Mouse (Mus musculus) small intestine, adult 2 months (tissue): Measurements from ENCODE around the gene Pkn1. TPM values are rescaled to one million over a fixed set of nuclear protein-coding genes. Genes with fewer than 3 reads are reported as not detected.

Experiments used
- H3K27ac ChIP-seq: fragments of 200-500 bp; 2 replicates; pipeline ENCODE4 v1.5.1; 2012; ENCODE audit warnings: low read depth, low read length, control low read depth, inconsistent platforms; ENCODE audit not compliant: insufficient read depth
- H3K27me3 ChIP-seq: fragments of 200-500 bp; 2 replicates; pipeline ENCODE4 v1.6.1; 2012; ENCODE audit warnings: mild to moderate bottlenecking, moderate library complexity, low read length, inconsistent platforms; ENCODE audit not compliant: control insufficient read depth, insufficient read depth
- H3K36me3 ChIP-seq: fragments of 200-500 bp; 2 replicates; pipeline ENCODE4 v1.6.1; 2012; ENCODE audit warnings: mild to moderate bottlenecking, low read length, control low read depth, inconsistent platforms; ENCODE audit not compliant: control insufficient read depth, insufficient read depth
- H3K4me1 ChIP-seq: fragments of 200-500 bp; 2 replicates; pipeline ENCODE4 v1.6.1; 2012; ENCODE audit warnings: low read length, inconsistent platforms, mixed read lengths; ENCODE audit not compliant: control insufficient read depth, insufficient read depth, insufficient read length
- H3K4me3 ChIP-seq: fragments of 200-500 bp; 2 replicates; pipeline ENCODE4 v1.5.1; 2012; ENCODE audit warnings: low read depth, mild to moderate bottlenecking, control low read depth, inconsistent platforms, low read length, moderate library complexity
- CTCF ChIP-seq: fragments of 200-500 bp; IDR thresholded peaks from 2 replicates; pipeline ENCODE4 v1.5.1; 2012; ENCODE audit warnings: low read depth, mild to moderate bottlenecking, control low read depth, inconsistent platforms, low read length, moderate library complexity, mixed read lengths; ENCODE audit not compliant: insufficient replicate concordance, insufficient read length; ENCODE audit errors: extremely low read depth
- POLR2A ChIP-seq: fragments of 200-500 bp; IDR thresholded peaks from 2 replicates; pipeline ENCODE4 v1.6.1; 2012; ENCODE audit warnings: low read depth, mild to moderate bottlenecking, control low read depth, inconsistent platforms, low read length, moderate library complexity
- WGBS: fragments of 180-500 bp; shearing (Covaris S2); methylation state at CpG from one replicate; pipeline ENCODE4 v1.1.7; 2018; 5-methylcytosine and 5-hydroxymethylcytosine counted together
- polyA plus RNA-seq: library from polyadenylated mRNA; depleted of rRNA; stranded (reverse); fragments of >200 nt; gene quantifications from 2 replicates; pipeline ENCODE4 v1.2.3, GENCODE M21; 2012

Gene Pkn1
- polyA plus RNA-seq, 1 experiment: 117 TPM

DNA sequence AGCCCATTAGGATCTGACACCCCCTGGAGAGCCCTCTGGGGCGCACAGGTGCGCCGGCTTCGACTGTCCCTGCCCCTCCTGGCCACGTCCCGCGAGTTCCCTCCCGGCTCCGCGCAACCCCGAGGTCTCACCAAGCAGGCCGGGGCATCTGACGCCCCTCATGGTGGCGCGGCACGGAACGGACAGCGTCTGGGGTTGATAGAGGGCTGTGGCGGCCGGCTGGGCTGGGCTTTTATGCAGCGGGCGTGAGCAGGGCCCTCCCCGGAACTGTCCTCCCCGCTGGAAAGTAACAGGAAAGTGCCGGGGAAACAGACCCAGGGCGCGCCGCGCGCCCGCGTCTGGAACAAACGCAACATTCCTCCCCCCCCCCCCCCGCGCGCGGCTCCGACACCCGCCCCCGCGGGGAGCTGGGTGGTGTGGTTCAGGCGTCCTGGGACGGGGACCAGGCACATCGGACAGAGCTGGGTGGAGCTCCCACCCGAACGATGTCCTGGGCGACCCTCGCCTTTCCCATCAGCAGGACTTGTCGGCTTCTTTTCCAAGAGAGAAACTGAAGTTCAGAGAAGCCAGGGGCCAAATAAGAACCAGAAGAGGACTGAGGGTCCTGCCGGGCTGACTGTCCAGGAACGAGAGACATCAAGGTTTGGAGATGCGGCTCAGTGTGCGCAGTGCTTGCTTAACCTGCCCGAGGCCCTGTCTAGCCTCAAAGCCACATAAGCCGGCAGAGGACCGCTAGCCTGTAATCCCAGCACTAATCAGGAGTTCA, 42.2 kb upstream of the Pkn1 start, which contains the start of gene Adgre5:
Adgre5 (minus strand) TSS at position 351 of the 766 bp plus-strand sequence.
- Histone ChIP-seq H3K4me1 (peaks cover 27% of the 10 kb centered on the region), H3K27me3 (no peaks in the 10 kb centered on the region), H3K27ac (peak within 1 kb of the TSS; percentile 95), H3K4me3 (peak within 1 kb of the TSS; percentile 84), H3K36me3 (no peaks in the 10 kb centered on the region)
- TF ChIP-seq POLR2A: peak; percentile 55
- TF ChIP-seq CTCF: no peak
- 4% methylated on average over 56 of the region's 56 CpGs for WGBS

DNA sequence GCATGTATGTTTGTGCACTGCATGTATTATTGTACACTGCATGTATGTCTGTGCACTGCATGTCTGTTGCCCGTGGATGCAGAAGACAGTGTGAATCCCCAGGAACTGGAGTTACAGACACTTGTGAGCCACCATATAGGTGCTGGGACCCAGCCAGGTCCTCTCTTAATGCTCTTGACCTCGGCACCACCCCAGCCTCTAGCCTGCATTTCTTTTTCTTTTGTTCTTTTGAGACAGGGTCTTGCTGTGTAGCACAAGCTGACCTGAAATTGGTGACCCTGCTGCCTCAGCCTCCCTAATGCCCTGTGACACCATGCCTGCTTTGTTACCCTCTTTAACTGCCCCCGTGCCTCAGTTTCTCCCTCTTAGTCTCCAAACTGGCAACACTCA, 41.6 kb upstream of the Pkn1 start:
- Histone ChIP-seq H3K4me3 (peak overlapping the region; percentile 84), H3K27ac (peak overlapping the region; percentile 95), H3K4me1 (peaks cover 29% of the 10 kb centered on the region), H3K27me3 (no peaks in the 10 kb centered on the region), H3K36me3 (no peaks in the 10 kb centered on the region)
- 4% methylated on average over 3 of the region's 3 CpGs for WGBS
- TF ChIP-seq POLR2A: no peak
- TF ChIP-seq CTCF: no peak

DNA sequence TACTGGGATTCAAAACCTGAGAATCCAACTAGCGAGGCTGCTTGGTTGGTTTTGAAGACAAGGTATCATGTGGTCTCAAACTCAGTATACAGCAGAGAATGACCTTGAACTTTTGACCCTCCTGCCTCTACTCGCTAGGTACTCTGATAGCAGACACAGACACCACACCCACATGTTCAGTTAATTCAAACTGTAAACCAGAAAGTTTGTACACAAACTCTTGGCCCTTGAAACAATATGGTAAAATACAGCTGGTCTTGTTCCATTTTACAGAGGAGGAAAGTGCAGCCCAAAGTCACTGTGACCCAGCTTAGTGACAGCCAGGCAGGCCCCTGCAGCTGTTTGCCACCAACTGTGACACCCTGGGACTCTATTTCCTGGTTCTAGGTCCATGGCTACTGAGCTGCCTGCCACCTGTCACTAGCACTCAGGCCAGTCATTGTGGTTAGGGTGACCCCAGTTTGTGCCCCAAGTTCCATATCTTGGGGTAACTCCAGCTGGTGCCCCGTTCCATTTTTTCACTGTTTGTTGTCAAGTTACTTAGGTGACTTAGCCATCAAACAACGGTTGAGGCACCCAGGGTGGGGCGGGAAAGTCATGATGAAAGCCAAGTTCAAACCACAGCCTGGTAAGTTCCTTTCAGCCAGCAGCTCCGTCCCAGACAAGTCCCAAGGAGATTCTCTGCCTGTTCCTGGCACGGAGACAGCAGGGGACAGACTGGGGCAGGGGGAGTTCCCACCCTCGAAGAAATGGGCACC, 40.9 kb upstream of the Pkn1 start:
- WGBS: 4% methylated on average over 8 of the region's 8 CpGs
- TF ChIP-seq CTCF (no peak), POLR2A (no peak)
- peak overlapping the region; percentile 84 for H3K4me3 ChIP-seq
- no peaks in the 10 kb centered on the region for H3K36me3 ChIP-seq
- no peaks in the 10 kb centered on the region for H3K27me3 ChIP-seq
- peaks cover 29% of the 10 kb centered on the region for H3K4me1 ChIP-seq
- peak overlapping the region; percentile 95 for H3K27ac ChIP-seq

DNA sequence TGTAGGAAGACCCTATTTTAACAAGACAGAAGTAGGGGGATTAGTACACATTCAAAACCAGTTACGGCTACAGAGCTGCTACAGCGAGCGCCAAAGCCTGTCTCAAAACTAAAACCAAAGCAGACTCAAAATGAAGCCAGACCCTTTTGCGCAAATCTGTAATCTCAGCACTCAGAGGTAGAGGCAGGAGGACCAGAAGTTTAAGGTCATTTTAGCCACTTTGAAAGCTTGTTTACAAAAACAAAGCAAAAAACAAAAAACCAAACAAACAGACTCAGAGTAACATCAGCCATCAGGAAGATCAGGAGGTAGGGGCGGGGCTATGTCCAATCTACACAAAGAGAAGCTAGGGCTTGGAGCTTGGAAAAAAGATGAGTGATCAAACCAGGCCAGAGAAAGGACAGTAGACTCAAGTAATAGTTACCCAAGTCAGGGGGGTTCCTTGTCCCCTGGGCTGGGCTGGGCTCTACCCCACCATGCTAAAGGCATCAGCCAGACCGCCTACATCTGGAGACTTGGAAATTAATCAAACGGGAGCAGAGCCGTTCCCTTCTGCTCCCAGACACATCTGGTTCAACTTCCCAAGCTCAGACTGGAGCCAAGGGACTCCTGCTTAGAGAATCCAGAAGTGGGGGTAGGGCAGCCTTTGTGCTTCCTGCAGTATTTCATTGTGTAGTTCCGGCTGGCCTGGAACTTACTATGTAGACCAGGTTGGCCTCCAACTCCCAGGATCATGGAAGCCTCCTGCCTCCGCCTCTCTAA, 40.2 kb upstream of the Pkn1 start:
- peaks cover 29% of the 10 kb centered on the region for H3K4me1 ChIP-seq
- TF ChIP-seq CTCF (no peak), POLR2A (peak; percentile 9; the same call in 1 of the 2 replicates)
- H3K27me3 ChIP-seq: no peaks in the 10 kb centered on the region
- peak overlapping the region; percentile 41 for H3K4me3 ChIP-seq
- H3K36me3 ChIP-seq: peaks cover 1% of the 10 kb centered on the region; the same call in 1 of the 2 replicates
- WGBS: 65% methylated on average over 10 of the region's 10 CpGs
- peak overlapping the region; percentile 95 for H3K27ac ChIP-seq

DNA sequence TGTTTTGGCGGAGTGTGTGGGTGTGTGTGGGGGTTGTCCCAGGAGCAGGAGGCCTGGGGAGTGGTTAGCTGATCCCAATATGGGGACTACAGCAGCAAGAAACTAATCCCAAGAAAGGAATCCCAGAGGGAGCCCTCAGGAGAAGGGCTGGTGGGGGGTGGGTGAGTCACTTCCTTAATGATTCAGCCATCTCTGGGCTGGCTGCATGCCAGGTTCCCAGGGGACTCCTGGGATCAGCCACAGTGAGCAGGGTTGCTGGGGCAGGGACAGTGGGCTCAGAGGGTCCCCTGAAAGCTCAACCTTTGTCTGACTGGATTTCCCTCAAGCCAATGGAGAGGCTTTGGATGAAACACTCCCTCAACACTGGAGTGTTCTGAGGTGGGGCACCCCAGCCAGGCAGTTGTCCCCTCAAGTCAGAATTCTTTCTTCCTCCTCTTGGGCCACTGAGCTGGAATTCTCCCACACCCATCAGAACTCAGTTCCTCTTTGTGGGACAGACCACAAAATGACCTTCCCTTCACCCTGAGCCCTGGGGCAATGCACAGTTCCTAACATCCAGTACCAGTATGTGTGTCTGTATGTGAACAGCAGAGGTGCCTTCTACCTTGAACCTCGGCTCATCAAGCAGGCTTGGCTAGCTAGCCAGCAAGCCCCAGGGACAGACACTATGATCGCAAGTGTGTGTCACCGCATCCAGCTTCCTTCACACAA, 39.0 kb upstream of the Pkn1 start:
- Histone ChIP-seq H3K4me1 (peaks cover 29% of the 10 kb centered on the region), H3K4me3 (peak overlapping the region; percentile 35), H3K27me3 (no peaks in the 10 kb centered on the region), H3K27ac (peak overlapping the region; percentile 95), H3K36me3 (peaks cover 5% of the 10 kb centered on the region; the same call in 1 of the 2 replicates)
- 42% methylated on average over 4 of the region's 4 CpGs for WGBS
- TF ChIP-seq CTCF: no peak
- TF ChIP-seq POLR2A: no peak

DNA sequence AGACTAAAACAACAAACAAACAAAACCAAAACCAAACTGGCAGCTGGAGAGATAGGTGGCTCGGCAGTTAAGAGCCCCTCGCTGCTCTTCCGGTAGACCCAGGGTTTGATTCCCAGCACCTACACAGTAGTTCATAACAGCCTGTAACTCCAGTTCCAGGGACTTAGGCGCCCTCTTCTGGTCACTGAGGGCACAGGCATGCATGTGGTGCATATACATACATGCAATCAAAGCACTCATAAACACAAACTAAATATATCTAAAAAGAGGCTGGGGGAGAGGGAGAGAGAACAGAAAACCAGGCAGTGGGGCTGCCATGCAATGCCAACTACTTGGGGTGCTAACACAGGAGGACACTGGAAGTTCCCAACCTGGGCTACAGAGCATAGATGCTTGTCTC, 38.4 kb upstream of the Pkn1 start:
- Histone ChIP-seq H3K36me3 (peaks cover 5% of the 10 kb centered on the region; the same call in 1 of the 2 replicates), H3K4me1 (peaks cover 29% of the 10 kb centered on the region), H3K27ac (0 out of 2 replicates have a peak overlapping the region, but pooled peaks have one; percentile 95), H3K4me3 (no peak overlapping the region), H3K27me3 (no peaks in the 10 kb centered on the region)
- no peak for TF ChIP-seq POLR2A
- no peak for TF ChIP-seq CTCF
- 92% methylated on average over 4 of the region's 4 CpGs for WGBS
